ENCODE assay signal across 10 mouse cellular contexts in genomic region chr13:81691606-81692005, GRCm38 (mm10). TPM values are rescaled to one million over a fixed set of nuclear protein-coding genes. Genes with fewer than 3 reads are reported as not detected.
DNase-seq lines count a peak whose midpoint lies in the region; ATAC-seq lines count a peak whose summit lies in the region.
"Had no signal": no experiment of that assay in that cellular context is flagged by ENCODE, and none has a peak within 500 bp of the region (broad histone marks: within the 10 kb centered on the region; RNA-seq: fewer than 3 reads in every experiment).

No protein-coding gene starts in this region.

- WGBS in midbrain, embryonic 11.5 days: 61% methylated on average over 9 of the region's 9 CpGs
- WGBS in midbrain, embryonic 15.5 days: 47% methylated on average over 9 of the region's 9 CpGs
- 39% methylated on average over 9 of the region's 9 CpGs for WGBS in heart, embryonic 15.5 days
- WGBS in liver, embryonic 12.5 days (ENCODE audit: insufficient replicate concordance): 28% methylated on average over 9 of the region's 9 CpGs

- peak; percentile 55 for ATAC-seq in midbrain, embryonic 11.5 days (ENCODE audit: low FRiP score)
- no peak for ATAC-seq in midbrain, embryonic 15.5 days (replicated peaks)
- peak; percentile 55 for ATAC-seq in heart, embryonic 15.5 days (replicated peaks; ENCODE audit: insufficient number of reproducible peaks, insufficient read depth, low FRiP score, low read depth)
- peak; percentile 84 for ATAC-seq in liver, embryonic 12.5 days

- no peak overlapping the region for H3K4me3 ChIP-seq in midbrain, embryonic 11.5 days (ENCODE audit: low read depth, low read length)
- no peak overlapping the region for H3K4me3 ChIP-seq in midbrain, embryonic 15.5 days
- no peak overlapping the region for H3K4me3 ChIP-seq in heart, embryonic 15.5 days
- H3K4me3 ChIP-seq in liver, embryonic 12.5 days: no peak overlapping the region
- H3K4me3 ChIP-seq: embryonic facial prominence, embryonic 15.5 days; limb, embryonic 15.5 days had no signal

- H3K4me1 ChIP-seq in midbrain, embryonic 11.5 days (ENCODE audit: control insufficient read depth, insufficient read depth, low read length): no peaks in the 10 kb centered on the region
- no peaks in the 10 kb centered on the region for H3K4me1 ChIP-seq in midbrain, embryonic 15.5 days
- H3K4me1 ChIP-seq in heart, embryonic 15.5 days (replicated peaks): peaks cover 10% of the 10 kb centered on the region
- H3K4me1 ChIP-seq in liver, embryonic 12.5 days: peaks cover 37% of the 10 kb centered on the region
- H3K4me1 ChIP-seq: embryonic facial prominence, embryonic 15.5 days; limb, embryonic 15.5 days had no signal

- DNase-seq in midbrain, embryonic 11.5 days (ENCODE audit: low spot score, missing footprints): no peak
- peak; percentile 61 for DNase-seq in c-Kit-negative CD71-positive TER-119-positive erythroid progenitor cells, embryonic 14.5 days (ENCODE audit: low read depth, low spot score)
- peak; percentile 26 for DNase-seq in yolk sac, embryonic 10.5 days (ENCODE audit: low spot score)
- no peak for DNase-seq in frontal cortex, postnatal 14 days (ENCODE audit: low spot score in 2 of 2)
- no peak for DNase-seq in spleen, adult 18-20 months

- H3K9ac ChIP-seq in midbrain, embryonic 11.5 days (ENCODE audit: low read length): no peak overlapping the region; the same call in 1 of the 2 replicates
- H3K9ac ChIP-seq in midbrain, embryonic 15.5 days: no peak overlapping the region
- H3K9ac ChIP-seq in heart, embryonic 15.5 days: no peak overlapping the region
- peak overlapping the region; percentile 50; the same call in 1 of the 2 replicates for H3K9ac ChIP-seq in liver, embryonic 12.5 days
- H3K9ac ChIP-seq: embryonic facial prominence, embryonic 15.5 days; limb, embryonic 15.5 days had no signal

- H3K4me2 ChIP-seq in midbrain, embryonic 11.5 days: no peak overlapping the region
- no peak overlapping the region for H3K4me2 ChIP-seq in midbrain, embryonic 15.5 days
- no peak overlapping the region for H3K4me2 ChIP-seq in heart, embryonic 15.5 days
- peak overlapping the region; percentile 39 for H3K4me2 ChIP-seq in liver, embryonic 12.5 days
- H3K4me2 ChIP-seq: embryonic facial prominence, embryonic 15.5 days; limb, embryonic 15.5 days had no signal

- no peak overlapping the region for H3K27ac ChIP-seq in midbrain, embryonic 11.5 days (ENCODE audit: low read depth, low read length)
- H3K27ac ChIP-seq in midbrain, embryonic 15.5 days: no peak overlapping the region
- peak overlapping the region; percentile 69 for H3K27ac ChIP-seq in heart, embryonic 15.5 days
- peak overlapping the region; percentile 70 for H3K27ac ChIP-seq in liver, embryonic 12.5 days
- H3K27ac ChIP-seq: embryonic facial prominence, embryonic 15.5 days; limb, embryonic 15.5 days had no signal

- no peaks in the 10 kb centered on the region for H3K9me3 ChIP-seq in midbrain, embryonic 11.5 days (ENCODE audit: control insufficient read depth, low read length)
- H3K9me3 ChIP-seq in midbrain, embryonic 15.5 days: no peaks in the 10 kb centered on the region
- H3K9me3 ChIP-seq in heart, embryonic 15.5 days (replicated peaks): no peaks in the 10 kb centered on the region
- H3K9me3 ChIP-seq in liver, embryonic 12.5 days (replicated peaks): no peaks in the 10 kb centered on the region
- H3K9me3 ChIP-seq: embryonic facial prominence, embryonic 15.5 days; limb, embryonic 15.5 days had no signal

- H3K27me3 ChIP-seq in midbrain, embryonic 11.5 days (ENCODE audit: control insufficient read depth, insufficient read depth, low read length): no peaks in the 10 kb centered on the region
- no peaks in the 10 kb centered on the region for H3K27me3 ChIP-seq in midbrain, embryonic 15.5 days (replicated peaks)
- H3K27me3 ChIP-seq in heart, embryonic 15.5 days: no peaks in the 10 kb centered on the region
- H3K27me3 ChIP-seq in liver, embryonic 12.5 days (replicated peaks): no peaks in the 10 kb centered on the region
- H3K27me3 ChIP-seq: embryonic facial prominence, embryonic 15.5 days; limb, embryonic 15.5 days had no signal

- H3K36me3 ChIP-seq in midbrain, embryonic 11.5 days (ENCODE audit: control insufficient read depth, insufficient read depth, low read length): no peaks in the 10 kb centered on the region
- H3K36me3 ChIP-seq in midbrain, embryonic 15.5 days (replicated peaks): no peaks in the 10 kb centered on the region
- H3K36me3 ChIP-seq in heart, embryonic 15.5 days: 0 out of 2 replicates have a peak, but pooled peaks cover 3% of the 10 kb centered on the region
- H3K36me3 ChIP-seq in liver, embryonic 12.5 days: peaks cover 44% of the 10 kb centered on the region

RNA-seq across cellular contexts. Expression of gene Polr3g, which starts 19.2 kb away (rescaled TPM):
- 16.7 and 17.7 TPM in 2 replicates for polyA plus RNA-seq in midbrain, embryonic 11.5 days (2014; fragmentation: Nextera tagmentation; extraction: Ambion mirVana)
- polyA plus RNA-seq in midbrain, embryonic 15.5 days (2015; fragmentation: Nextera tagmentation; extraction: Ambion mirVana): 4.9 and 5.0 TPM in 2 replicates
- polyA plus RNA-seq in heart, embryonic 15.5 days (2015; fragmentation: Nextera tagmentation; extraction: Ambion mirVana): 13.0 and 15.2 TPM in 2 replicates
- polyA plus RNA-seq in liver, embryonic 12.5 days (2016; fragmentation: Nextera tagmentation; extraction: Ambion mirVana): 16.9 and 19.1 TPM in 2 replicates

RNA-seq across cellular contexts. Expression of gene Mblac2, which starts 19.5 kb away (rescaled TPM):
- polyA plus RNA-seq in midbrain, embryonic 11.5 days (2014; fragmentation: Nextera tagmentation; extraction: Ambion mirVana): 5.9 and 7.8 TPM in 2 replicates
- 41.0 and 42.1 TPM in 2 replicates for polyA plus RNA-seq in midbrain, embryonic 15.5 days (2015; fragmentation: Nextera tagmentation; extraction: Ambion mirVana)
- 6.6 and 8.6 TPM in 2 replicates for polyA plus RNA-seq in heart, embryonic 15.5 days (2015; fragmentation: Nextera tagmentation; extraction: Ambion mirVana)
- 2.8 and 3.0 TPM in 2 replicates for polyA plus RNA-seq in liver, embryonic 12.5 days (2016; fragmentation: Nextera tagmentation; extraction: Ambion mirVana)

RNA-seq across cellular contexts. Expression of gene Lysmd3, which starts 34.1 kb away (rescaled TPM):
- 30.5 and 34.1 TPM in 2 replicates for polyA plus RNA-seq in midbrain, embryonic 11.5 days (2014; fragmentation: Nextera tagmentation; extraction: Ambion mirVana)
- polyA plus RNA-seq in midbrain, embryonic 15.5 days (2015; fragmentation: Nextera tagmentation; extraction: Ambion mirVana): 17.5 and 17.9 TPM in 2 replicates
- polyA plus RNA-seq in heart, embryonic 15.5 days (2015; fragmentation: Nextera tagmentation; extraction: Ambion mirVana): 19.0 and 19.8 TPM in 2 replicates
- polyA plus RNA-seq in liver, embryonic 12.5 days (2016; fragmentation: Nextera tagmentation; extraction: Ambion mirVana): 17.7 and 19.5 TPM in 2 replicates

RNA-seq across cellular contexts. Expression of gene Adgrv1, which starts 58.7 kb away (rescaled TPM):
- 43.1 and 45.2 TPM in 2 replicates for polyA plus RNA-seq in midbrain, embryonic 11.5 days (2014; fragmentation: Nextera tagmentation; extraction: Ambion mirVana)
- 9.5 and 9.7 TPM in 2 replicates for polyA plus RNA-seq in midbrain, embryonic 15.5 days (2015; fragmentation: Nextera tagmentation; extraction: Ambion mirVana)
- 0.58 and 0.76 TPM in 2 replicates for polyA plus RNA-seq in heart, embryonic 15.5 days (2015; fragmentation: Nextera tagmentation; extraction: Ambion mirVana)
- 0.30 and 0.31 TPM in 2 replicates for polyA plus RNA-seq in liver, embryonic 12.5 days (2016; fragmentation: Nextera tagmentation; extraction: Ambion mirVana)

Comparison
In these comparisons a context has a peak if more than half of its experiments do, and no peak if none do; other contexts are left out.
1. DNase-seq: peak in c-Kit-negative CD71-positive TER-119-positive erythroid progenitor cells, embryonic 14.5 days (single experiment) and yolk sac, embryonic 10.5 days (single experiment); none in midbrain, embryonic 11.5 days (single experiment), frontal cortex, postnatal 14 days (0 of 2) and spleen, adult 18-20 months (0 of 2).
2. H3K27ac ChIP-seq: peak in heart, embryonic 15.5 days (single experiment) and liver, embryonic 12.5 days (single experiment); none in midbrain, embryonic 11.5 days (single experiment) and midbrain, embryonic 15.5 days (single experiment).